Mouse (Mus musculus): Measurements from ENCODE around the gene Olfr410. TPM values are rescaled to one million over a fixed set of nuclear protein-coding genes. Genes with fewer than 3 reads are reported as not detected.

The Olfr410 gene
- not detected in 2 replicates for polyA plus RNA-seq (2011; ENCODE audit: insufficient read depth, insufficient read length, low read depth, missing spikeins)

DNA sequence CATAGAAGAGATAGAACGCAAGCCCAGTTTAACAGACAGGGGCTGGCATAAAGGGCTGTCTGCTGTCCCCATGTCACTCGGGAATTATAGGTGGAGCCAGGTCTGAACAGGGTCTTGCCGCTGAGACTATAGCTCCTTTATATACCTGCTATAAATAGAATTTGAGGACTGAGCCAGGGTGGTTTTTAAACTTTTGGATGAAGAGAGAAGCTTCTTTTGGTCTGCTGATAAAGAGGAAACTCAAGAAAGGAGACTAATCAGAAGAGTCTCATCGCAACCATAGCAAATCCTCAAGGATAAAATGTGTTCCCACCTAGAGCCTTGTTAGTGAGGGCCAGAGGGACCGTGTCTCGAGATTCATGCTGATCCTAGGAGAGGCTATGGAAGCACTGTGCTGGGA lies at the start of gene Olfr410:
Olfr410 (minus strand) TSS at position 101 of the 400 bp plus-strand sequence.
- TF ChIP-seq CTCF (IDR thresholded peaks at IDR 0.05; ENCODE audit: low read depth, low read length) = no peak
- no peak for TF ChIP-seq POLR2A (IDR thresholded peaks at IDR 0.05; ENCODE audit: insufficient read depth, low read length)
- no peak for TF ChIP-seq EP300 (IDR thresholded peaks at IDR 0.05; ENCODE audit: insufficient read depth, low read depth, low read length)
- Histone ChIP-seq H3K36me3 (ENCODE audit: control insufficient read depth, insufficient read depth, low read length, poor library complexity, severe bottlenecking) (no peaks in the 10 kb centered on the region), H3K9ac (ENCODE audit: low read depth, poor library complexity, severe bottlenecking) (no peak within 1 kb of the TSS), H3K9me3 (replicated peaks; ENCODE audit: control insufficient read depth, insufficient read depth, low read length, poor library complexity, severe bottlenecking) (peaks cover 3% of the 10 kb centered on the region; the same call in 1 of the 2 replicates), H3K4me3 (ENCODE audit: low read depth, low read length) (no peak within 1 kb of the TSS), H3K4me1 (ENCODE audit: control insufficient read depth, insufficient read depth, low read length) (no peaks in the 10 kb centered on the region), H3K27ac (ENCODE audit: insufficient read depth, low read length) (no peak within 1 kb of the TSS), H3K27me3 (ENCODE audit: control insufficient read depth, insufficient read depth, low read length, poor library complexity, severe bottlenecking) (no peaks in the 10 kb centered on the region)

DNA sequence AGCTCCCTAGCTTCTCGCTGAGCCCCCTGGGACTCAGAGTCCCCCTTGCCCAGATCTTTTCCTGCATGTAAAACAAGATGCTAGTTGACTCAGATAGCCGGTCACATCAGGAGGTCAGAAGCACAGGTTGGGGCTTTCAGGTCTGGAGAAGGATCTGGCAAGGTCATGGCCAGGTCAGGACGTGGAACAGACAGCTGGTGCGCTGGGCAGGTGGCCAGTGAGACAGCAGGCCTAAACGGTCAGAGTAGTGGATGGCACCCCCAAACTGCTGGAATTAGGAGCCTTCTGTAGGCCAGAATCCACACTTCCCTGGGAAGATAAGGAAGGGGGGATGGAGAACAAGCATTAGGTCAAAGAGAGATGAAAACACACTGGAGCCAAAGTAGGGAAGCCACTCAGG lies 49.4 kb upstream of the Olfr410 start:
- Histone ChIP-seq H3K4me3 (ENCODE audit: low read depth, low read length) (no peak overlapping the region), H3K27ac (ENCODE audit: insufficient read depth, low read length) (no peak overlapping the region), H3K9ac (ENCODE audit: low read depth, poor library complexity, severe bottlenecking) (no peak overlapping the region), H3K27me3 (ENCODE audit: control insufficient read depth, insufficient read depth, low read length, poor library complexity, severe bottlenecking) (no peaks in the 10 kb centered on the region), H3K4me1 (ENCODE audit: control insufficient read depth, insufficient read depth, low read length) (no peaks in the 10 kb centered on the region), H3K9me3 (replicated peaks; ENCODE audit: control insufficient read depth, insufficient read depth, low read length, poor library complexity, severe bottlenecking) (no peaks in the 10 kb centered on the region), H3K36me3 (ENCODE audit: control insufficient read depth, insufficient read depth, low read length, poor library complexity, severe bottlenecking) (no peaks in the 10 kb centered on the region)
- no peak for TF ChIP-seq POLR2A (IDR thresholded peaks at IDR 0.05; ENCODE audit: insufficient read depth, low read length)
- TF ChIP-seq CTCF (IDR thresholded peaks at IDR 0.05; ENCODE audit: low read depth, low read length) = no peak
- no peak for TF ChIP-seq EP300 (IDR thresholded peaks at IDR 0.05; ENCODE audit: insufficient read depth, low read depth, low read length)

DNA sequence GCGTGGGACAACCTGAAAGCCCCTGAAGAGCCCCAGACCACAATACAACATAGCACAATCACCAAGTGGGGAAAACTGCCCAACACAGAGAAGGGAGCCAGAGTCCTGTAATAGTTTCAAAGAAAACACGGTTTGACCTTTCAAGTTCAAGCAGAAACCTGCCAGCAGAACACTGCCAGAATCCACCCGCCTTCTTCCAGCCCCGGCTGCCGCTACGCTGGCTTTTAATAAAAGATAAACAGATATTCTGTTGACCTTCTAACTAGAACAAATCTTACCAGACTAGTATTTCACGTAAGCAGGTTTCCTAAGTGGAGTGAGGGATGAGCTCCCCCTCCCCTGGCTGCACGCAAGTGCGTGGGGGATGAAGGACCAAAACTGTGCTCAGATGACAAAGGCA lies 47.8 kb upstream of the Olfr410 start:
- Histone ChIP-seq H3K27ac (ENCODE audit: insufficient read depth, low read length) (no peak overlapping the region), H3K4me1 (ENCODE audit: control insufficient read depth, insufficient read depth, low read length) (no peaks in the 10 kb centered on the region), H3K27me3 (ENCODE audit: control insufficient read depth, insufficient read depth, low read length, poor library complexity, severe bottlenecking) (no peaks in the 10 kb centered on the region), H3K9ac (ENCODE audit: low read depth, poor library complexity, severe bottlenecking) (no peak overlapping the region), H3K9me3 (replicated peaks; ENCODE audit: control insufficient read depth, insufficient read depth, low read length, poor library complexity, severe bottlenecking) (no peaks in the 10 kb centered on the region), H3K36me3 (ENCODE audit: control insufficient read depth, insufficient read depth, low read length, poor library complexity, severe bottlenecking) (no peaks in the 10 kb centered on the region), H3K4me3 (ENCODE audit: low read depth, low read length) (no peak overlapping the region)
- TF ChIP-seq POLR2A (IDR thresholded peaks at IDR 0.05; ENCODE audit: insufficient read depth, low read length) (no peak), EP300 (IDR thresholded peaks at IDR 0.05; ENCODE audit: insufficient read depth, low read depth, low read length) (no peak), CTCF (IDR thresholded peaks at IDR 0.05; ENCODE audit: low read depth, low read length) (no peak)

DNA sequence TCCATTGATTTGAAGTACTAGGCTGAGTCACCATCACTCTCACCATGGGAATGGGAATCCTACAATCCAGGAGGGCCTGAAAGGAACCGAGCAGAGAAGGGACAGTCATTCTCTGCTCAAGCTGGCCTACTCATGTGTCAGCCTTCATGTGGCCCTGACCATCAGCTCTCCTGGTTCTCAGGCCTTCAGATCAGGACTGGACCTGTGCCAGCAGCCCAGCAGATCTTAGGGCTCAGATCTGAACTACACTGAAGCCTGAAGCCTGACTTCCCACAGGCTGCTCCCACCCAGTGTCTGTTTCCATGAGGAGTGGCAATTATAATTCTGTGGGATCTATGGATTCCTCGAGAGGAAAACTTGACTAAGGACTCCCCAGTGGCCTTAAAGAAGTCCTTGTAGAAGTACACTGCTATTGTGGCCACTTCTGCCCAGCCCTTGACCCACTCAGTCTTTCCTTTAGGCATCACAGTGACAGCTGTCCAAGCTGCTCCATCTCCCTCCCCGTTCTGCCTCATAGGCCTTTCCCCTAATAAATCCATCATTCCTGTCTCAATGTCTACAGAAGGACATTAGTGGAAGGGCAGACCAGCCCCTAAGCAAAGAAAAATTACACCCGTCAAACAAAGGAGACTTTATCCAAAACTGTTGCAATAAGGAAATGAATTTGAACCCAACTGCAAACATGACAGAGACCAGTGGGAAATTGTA lies 41.5 kb upstream of the Olfr410 start:
- H3K4me3 ChIP-seq (ENCODE audit: low read depth, low read length) = no peak overlapping the region
- H3K27ac ChIP-seq (ENCODE audit: insufficient read depth, low read length) = no peak overlapping the region
- no peak overlapping the region for H3K9ac ChIP-seq (ENCODE audit: low read depth, poor library complexity, severe bottlenecking)
- no peaks in the 10 kb centered on the region for H3K9me3 ChIP-seq (replicated peaks; ENCODE audit: control insufficient read depth, insufficient read depth, low read length, poor library complexity, severe bottlenecking)
- TF ChIP-seq EP300 (IDR thresholded peaks at IDR 0.05; ENCODE audit: insufficient read depth, low read depth, low read length) = no peak
- TF ChIP-seq CTCF (IDR thresholded peaks at IDR 0.05; ENCODE audit: low read depth, low read length) = no peak
- TF ChIP-seq POLR2A (IDR thresholded peaks at IDR 0.05; ENCODE audit: insufficient read depth, low read length) = no peak
- no peaks in the 10 kb centered on the region for H3K4me1 ChIP-seq (ENCODE audit: control insufficient read depth, insufficient read depth, low read length)
- no peaks in the 10 kb centered on the region for H3K27me3 ChIP-seq (ENCODE audit: control insufficient read depth, insufficient read depth, low read length, poor library complexity, severe bottlenecking)
- no peaks in the 10 kb centered on the region for H3K36me3 ChIP-seq (ENCODE audit: control insufficient read depth, insufficient read depth, low read length, poor library complexity, severe bottlenecking)

DNA sequence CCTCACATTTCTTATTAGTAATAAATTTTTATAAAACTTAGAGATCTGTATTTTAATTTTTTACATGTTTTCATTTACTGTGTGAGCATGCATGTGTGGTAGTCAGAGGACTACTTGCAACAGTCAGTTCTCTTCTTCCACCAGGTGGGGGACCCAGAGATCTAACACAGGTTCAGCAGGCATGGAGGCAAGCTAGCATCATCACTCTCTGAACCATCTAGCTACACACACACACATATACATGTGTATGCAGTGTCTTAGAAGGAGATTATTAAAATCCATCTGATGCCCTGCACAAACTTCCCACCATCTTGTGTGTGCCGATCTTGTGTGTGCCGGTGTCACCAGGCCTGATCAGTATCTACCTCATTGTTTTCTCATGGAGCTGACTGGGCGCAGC lies 39.0 kb upstream of the Olfr410 start:
- H3K4me1 ChIP-seq (ENCODE audit: control insufficient read depth, insufficient read depth, low read length) = no peaks in the 10 kb centered on the region
- H3K27ac ChIP-seq (ENCODE audit: insufficient read depth, low read length) = no peak overlapping the region
- no peak overlapping the region for H3K4me3 ChIP-seq (ENCODE audit: low read depth, low read length)
- TF ChIP-seq CTCF (IDR thresholded peaks at IDR 0.05; ENCODE audit: low read depth, low read length) (peak; percentile 60), EP300 (IDR thresholded peaks at IDR 0.05; ENCODE audit: insufficient read depth, low read depth, low read length) (no peak), POLR2A (IDR thresholded peaks at IDR 0.05; ENCODE audit: insufficient read depth, low read length) (no peak)
- no peaks in the 10 kb centered on the region for H3K36me3 ChIP-seq (ENCODE audit: control insufficient read depth, insufficient read depth, low read length, poor library complexity, severe bottlenecking)
- no peaks in the 10 kb centered on the region for H3K9me3 ChIP-seq (replicated peaks; ENCODE audit: control insufficient read depth, insufficient read depth, low read length, poor library complexity, severe bottlenecking)
- no peaks in the 10 kb centered on the region for H3K27me3 ChIP-seq (ENCODE audit: control insufficient read depth, insufficient read depth, low read length, poor library complexity, severe bottlenecking)
- no peak overlapping the region for H3K9ac ChIP-seq (ENCODE audit: low read depth, poor library complexity, severe bottlenecking)

DNA sequence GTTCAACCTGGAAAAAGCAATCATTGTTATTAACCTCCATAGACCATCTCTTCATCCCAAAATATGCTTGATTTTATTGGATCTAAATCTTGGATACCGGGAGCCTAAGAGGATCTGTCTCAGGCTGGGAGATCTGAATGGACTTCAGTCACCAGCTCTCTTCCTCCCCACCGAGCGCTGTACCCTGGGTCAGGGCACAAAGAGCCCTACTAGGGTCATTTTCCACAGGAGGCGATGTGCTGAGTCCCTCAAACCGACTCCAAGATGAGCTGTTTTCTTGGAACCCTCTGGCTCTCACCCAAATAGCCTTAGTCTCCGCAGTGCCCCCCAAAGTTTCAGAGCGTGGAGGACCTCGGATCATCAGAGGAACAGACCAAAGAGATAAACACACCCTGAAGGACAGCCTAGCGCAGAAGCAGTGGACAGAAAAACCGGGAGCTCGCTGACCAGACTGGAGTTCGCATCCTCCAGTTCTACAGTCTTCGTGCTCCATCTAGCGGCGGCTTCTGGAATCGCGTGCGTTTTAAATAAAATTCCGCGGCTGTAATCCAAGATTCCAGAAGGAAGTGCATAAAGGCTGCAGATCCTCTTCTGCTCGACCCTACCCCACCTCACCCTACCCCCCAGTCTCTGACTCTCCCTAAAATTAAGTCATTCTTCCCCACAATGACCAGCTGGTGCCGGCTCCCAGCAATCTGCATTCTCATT lies 33.7 kb upstream of the Olfr410 start:
- no peak overlapping the region for H3K4me3 ChIP-seq (ENCODE audit: low read depth, low read length)
- H3K27ac ChIP-seq (ENCODE audit: insufficient read depth, low read length) = no peak overlapping the region
- no peaks in the 10 kb centered on the region for H3K36me3 ChIP-seq (ENCODE audit: control insufficient read depth, insufficient read depth, low read length, poor library complexity, severe bottlenecking)
- TF ChIP-seq CTCF (IDR thresholded peaks at IDR 0.05; ENCODE audit: low read depth, low read length) (peak; percentile 71), POLR2A (IDR thresholded peaks at IDR 0.05; ENCODE audit: insufficient read depth, low read length) (no peak), EP300 (IDR thresholded peaks at IDR 0.05; ENCODE audit: insufficient read depth, low read depth, low read length) (no peak)
- no peaks in the 10 kb centered on the region for H3K4me1 ChIP-seq (ENCODE audit: control insufficient read depth, insufficient read depth, low read length)
- no peaks in the 10 kb centered on the region; the same call in 1 of the 2 replicates for H3K27me3 ChIP-seq (ENCODE audit: control insufficient read depth, insufficient read depth, low read length, poor library complexity, severe bottlenecking)
- H3K9me3 ChIP-seq (replicated peaks; ENCODE audit: control insufficient read depth, insufficient read depth, low read length, poor library complexity, severe bottlenecking) = no peaks in the 10 kb centered on the region
- H3K9ac ChIP-seq (ENCODE audit: low read depth, poor library complexity, severe bottlenecking) = no peak overlapping the region

All from ES-Bruce4 (cell line).